Mouse (Mus musculus): ENCODE results near the gene Akap6.

Akap6 gene

DNA sequence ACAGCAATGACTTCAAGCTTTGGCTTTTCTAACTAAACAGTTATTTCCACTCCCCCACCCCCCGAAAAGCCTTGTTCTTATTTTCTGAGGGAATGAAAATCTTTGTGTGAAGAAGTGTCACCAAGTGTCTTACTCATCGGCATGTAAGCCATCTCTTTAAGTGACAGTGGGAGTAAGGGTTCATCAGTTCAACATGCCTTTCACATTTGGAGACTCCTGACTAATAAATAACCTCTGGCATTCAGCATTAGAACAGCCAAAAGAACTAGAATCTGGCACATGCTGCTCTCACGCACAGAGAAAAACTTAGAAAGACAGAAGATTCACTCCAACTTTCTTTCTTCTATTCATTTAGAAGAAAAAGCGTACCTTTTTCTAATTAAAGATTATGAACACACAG is 226.3 kb downstream of the Akap6 start:
- DNase-seq = no peak

DNA sequence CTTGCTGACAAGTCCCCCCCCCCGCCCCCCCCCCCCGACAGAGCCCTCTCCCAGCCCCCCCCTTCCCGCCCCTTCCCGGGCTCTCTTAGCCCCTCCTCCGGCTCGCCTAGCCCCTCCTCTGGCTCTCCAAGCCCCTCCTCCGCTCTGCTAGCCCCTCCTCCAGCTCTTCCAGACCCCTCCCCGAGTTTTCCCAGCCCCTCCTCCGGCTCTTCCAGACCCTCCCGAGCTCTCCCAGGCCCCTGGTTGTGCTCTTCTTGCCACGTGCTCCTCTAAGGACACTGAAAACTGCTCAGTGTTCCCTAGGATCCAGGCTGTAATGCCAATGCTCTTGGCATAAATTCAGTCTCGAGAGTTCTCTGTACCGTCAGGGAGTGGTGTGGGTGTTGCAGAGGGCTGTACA is 234.6 kb downstream of the Akap6 start:
- no peak for DNase-seq

DNA sequence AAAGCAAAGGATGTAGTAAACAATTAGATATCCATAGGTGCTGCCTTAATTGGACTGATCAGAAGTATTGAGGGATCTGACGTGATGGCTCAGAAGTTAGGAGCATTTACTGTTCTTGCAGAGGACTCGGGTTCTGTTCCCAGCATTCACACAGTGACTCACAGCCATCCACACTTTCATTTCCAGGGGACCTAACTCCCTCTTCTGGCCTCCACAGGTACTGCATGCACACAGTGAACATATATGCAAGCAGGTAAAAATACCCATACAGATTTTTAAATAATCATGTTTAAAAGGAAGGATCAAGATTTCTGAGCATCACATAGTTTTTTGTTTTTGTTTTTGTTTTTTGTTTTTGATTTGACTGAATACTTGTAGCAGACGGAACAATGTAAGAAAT is 235.8 kb downstream of the Akap6 start:
- DNase-seq = no peak

DNA sequence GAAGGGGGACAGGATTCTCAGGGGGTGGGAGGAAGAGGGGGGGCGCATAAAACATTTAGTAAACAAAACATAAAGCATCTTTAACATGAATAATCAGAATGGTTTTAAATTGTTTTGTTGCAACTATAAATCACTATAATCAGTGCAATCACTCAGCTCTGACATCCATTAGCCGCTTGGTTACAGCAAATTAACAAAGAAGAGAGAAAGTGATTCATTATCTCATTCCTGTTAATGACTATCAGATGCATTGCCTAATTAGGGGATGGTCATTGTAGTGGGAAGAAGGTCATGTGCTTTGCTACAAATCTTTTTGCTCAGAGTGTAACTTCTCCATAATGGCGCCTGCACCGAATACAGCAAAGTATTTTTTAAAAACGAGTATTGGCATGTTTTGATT is 239.6 kb downstream of the Akap6 start:
- no peak for DNase-seq

DNA sequence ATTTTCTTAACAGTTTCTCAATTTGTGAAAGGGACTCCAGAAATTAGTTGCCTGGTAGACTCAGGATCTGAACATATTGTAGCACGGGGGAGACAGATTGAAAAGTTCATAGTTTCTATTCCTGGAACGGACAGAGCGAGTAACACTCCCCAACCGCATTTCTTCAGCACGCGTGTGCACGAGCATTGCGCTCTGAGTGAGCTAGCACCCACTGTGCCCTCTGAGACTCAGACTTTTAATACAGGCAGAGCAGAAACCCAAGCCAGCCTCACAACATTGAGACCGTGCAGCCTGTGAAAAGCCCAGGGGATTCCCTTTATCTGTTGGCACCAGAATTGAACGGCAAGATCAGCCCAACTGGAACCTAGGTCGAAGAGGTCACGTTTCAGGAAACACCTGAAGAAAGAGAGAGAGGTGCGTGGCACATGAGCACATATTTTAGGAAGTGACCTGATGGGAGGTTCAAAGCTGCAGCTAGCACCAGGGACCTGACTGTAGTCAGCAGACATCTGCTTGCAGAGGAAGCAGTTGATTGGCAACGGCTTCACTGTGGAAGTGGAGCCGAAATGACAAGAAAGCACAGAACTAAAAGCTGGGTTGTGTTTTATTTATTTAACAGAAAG is 240.3 kb downstream of the Akap6 start:
- DNase-seq = no peak

DNA sequence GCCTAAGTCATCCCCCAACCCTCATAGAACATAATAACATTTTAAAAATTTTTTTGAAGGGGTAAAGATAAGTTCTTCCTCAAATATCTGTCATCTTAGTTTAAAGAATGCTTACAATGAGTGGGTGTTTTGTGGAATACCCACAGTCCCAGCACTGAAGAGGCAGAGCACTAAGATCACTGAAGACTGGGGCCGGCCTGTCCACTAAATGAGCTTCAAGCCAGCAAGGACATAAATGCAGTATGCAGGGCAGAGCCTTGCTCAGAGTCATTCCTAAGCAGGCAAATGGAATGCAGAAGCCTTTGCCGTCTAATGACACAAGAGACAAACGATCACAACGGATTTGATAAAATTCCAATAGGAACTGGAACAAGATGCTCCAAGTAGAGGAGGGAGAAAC is 242.8 kb downstream of the Akap6 start:
- DNase-seq = no peak

DNA sequence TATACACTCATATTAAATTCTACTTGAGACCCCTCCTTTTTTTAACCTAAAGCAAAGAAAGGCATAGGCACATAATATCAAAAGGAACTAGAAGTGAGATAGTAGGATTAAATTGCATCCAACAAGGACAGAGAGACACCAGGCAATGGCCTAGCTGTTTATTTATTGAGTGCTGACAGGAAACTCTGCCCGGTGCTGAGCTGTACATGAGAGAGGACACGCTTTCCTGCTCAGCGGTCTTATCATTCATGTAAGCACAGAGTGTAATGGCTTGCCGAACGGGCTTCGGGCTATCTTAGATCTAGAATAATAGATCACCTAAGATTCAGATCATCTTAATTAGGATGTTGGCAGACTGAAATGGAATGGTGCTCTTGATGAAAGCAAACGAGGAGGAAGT is 245.1 kb downstream of the Akap6 start:
- DNase-seq = no peak

DNA sequence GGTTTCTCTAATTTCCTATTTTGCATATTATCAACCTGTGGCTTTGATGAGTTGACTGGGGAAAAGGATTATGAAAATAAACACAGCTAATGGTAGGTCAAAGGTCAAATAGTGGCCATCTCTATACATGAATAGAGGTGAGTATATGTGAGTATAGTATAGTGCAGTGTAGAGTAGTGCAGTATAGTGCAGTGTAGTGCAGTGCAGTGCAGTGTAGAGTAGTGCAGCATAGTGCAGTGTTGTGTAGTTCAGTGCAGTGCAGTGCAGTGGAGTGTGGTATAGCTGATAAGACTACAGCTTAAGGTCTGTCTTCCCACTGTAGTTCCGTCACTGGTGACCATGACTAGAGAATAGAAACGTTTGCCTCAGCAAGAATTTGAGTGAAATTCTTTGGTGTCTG is 245.8 kb downstream of the Akap6 start:
- no peak for DNase-seq

DNA sequence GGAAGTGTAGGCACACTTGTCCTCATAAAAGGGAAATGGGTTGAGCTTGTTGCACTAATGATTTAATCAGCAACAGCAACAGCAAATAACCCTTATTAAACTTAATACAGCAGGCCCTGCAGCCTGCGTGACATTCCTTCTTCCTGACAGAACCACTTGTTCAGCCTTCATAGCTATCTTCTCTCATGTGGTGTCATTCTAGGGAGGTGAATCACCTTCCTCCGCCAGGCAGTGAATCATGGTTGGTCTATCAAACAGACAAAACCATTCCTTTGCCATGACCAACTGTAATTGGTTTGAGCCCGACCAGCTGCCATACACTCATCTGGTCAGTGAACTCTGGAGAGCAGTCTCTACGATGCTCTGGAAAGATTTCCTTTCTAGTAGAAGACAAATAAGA is 251.5 kb downstream of the Akap6 start:
- no peak for DNase-seq

DNA sequence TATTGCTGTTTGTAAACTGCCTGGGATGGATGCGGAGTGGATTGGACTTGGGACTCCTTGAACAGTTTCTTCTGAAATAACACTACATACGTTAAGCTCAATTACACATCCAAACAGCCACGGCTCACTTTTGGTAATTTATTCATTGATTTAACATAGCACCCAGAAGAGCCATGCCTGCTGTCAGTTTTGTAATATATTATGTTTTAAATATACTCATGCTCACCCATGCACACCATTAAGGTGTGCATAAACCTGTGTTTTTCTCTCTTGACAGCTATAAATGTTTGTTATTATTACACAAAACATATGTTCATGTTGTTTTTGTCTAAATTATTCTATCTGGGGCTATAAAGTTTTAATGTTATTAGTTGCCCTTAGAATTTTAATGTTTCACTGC is 258.4 kb downstream of the Akap6 start:
- no peak for DNase-seq

DNA sequence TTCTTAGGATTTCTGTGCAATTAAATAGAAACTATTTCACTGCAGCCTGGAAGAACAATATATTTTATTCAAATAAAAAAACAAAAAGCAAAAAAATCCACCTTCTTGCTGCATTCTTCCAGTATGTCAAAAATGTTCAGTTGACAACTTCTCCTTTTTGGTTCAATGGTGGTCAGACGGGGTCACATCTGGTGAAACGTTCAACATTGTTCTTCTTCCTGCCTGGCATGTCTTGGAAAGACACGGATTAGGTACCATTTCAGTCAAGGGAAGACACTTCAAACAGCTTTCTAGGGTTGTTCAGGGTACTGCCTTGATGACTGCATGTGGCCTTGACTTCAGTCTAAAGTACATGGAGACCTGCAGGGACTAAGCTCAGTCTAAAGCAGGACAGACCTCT is 258.8 kb downstream of the Akap6 start:
- DNase-seq = no peak

DNA sequence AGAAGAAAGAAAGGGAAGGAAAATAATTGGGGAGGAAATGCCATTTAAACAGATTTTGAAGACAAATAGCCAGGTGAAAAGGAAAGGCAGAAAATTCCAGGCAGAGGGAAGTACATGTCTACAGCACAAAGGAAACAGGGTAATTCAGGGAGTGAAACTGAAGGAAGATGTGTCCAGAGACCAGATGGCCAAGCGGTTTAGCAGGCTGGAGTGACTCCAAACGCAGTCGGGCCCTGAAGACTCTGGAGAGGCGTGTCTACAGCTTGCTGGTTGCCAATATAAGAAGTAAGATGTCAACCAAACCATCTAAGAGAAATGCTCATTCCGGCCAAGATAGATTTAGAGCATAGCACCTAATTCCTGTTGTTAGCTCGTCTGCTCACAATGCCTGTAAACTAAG is 292.6 kb downstream of the Akap6 start:
- no peak for DNase-seq

DNA sequence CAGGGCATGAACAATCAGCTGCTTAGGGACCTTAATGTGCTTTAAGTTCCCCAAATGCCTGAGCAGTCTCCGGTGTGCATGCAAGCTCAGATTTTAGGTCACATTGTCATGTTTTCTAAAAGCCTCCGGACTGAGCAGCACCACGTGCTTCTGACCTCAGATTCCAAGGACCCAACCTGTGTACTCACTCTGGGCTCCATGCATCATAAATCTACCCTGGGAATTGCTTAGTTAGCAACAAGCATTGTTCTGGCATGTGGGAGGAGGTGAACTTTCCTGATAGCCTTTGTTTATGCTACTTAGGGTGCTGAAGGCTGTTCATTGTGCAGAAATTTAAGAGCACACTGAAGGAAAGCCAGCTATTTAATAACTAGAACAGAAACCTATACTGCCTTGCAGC is 313.2 kb downstream of the Akap6 start:
- DNase-seq = no peak

DNA sequence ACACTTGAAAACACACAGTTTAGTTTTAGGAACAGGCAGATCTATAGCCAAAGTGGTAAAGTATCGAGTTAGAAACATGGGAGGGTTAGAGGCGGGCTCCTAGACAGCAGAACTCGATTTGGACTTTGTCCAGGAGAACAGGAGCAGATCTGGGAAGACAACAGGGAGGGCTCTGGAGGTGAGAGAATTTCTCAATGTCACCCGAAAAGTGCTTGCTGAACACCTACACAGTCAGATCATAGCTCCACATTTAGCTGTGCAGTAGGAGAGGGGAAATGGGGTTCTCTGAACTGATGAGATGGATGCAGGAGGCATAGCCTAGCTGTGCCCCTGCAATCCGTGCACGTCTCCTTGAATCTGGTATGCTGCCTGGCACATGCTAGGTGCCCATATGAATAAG is 315.4 kb downstream of the Akap6 start:
- DNase-seq = no peak

DNA sequence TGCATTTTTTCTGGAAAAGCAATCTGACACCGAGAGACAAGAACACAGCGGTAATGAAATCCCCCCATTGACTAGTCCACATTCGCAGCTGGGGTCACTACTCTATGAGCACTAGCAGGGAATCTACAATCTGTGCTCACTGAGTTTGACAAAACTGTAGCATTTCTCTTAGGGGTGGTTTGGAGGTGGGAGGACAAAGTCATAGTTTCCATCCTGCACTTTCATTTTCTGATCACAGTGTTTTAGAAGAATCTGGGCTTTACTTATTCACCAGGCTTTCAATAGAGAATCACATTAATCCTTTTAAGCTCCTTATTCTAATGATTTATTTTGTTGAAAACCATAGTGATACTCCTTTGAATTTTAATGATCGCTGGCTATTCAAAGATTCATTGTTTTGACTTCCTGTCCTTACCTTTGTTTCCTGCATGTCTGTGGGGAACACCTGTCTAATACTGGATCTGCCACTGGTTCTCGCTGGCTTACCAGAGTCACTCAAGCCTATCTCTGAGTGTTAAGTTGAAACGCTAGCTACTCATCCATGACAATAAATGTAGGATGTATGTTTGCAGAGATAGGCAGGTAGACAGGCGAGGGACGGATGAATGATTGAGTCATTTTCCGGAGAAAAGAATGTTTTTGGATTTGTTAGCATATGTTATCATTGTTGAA is 325.5 kb downstream of the Akap6 start:
- DNase-seq = no peak

DNA sequence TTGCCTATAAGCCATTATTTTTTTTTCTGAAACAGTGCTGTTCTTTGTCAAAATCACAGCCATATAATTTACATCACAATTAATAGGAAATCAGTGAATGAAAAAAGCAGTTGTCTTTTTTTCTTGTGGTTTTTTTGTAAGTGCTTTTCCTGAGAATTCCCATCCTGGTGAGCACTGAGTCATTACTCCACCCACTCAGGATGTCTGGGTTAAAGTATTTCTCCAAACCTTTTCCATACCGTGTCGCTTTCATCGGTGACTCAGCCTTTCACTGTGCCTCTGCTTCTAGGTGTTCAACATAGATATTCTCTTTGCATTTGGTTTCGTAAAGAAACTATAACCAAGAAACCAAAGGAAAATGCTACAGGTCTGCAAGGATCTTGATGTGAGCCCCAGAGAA is 328.1 kb downstream of the Akap6 start:
- DNase-seq = peak; percentile 63

DNA sequence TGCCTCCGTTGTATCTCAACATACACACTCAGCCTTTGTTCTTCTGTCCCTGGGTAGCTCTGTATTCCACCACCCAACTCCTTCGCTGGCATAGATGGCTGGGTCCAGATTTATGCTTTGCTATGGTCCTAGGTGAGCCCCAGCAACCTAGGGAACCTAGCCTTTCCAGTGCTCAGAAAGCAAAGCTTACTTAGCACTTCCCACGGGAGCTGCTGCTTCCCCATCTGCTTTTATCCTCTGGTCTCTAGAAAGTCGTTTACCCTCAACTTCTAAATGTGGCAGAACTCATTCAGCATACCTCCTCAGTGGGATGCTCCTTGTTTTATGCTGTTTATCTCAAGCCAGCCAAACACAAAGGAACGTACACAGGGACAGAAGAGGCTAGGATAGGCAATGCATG is 329.7 kb downstream of the Akap6 start:
- DNase-seq = peak; percentile 55

DNA sequence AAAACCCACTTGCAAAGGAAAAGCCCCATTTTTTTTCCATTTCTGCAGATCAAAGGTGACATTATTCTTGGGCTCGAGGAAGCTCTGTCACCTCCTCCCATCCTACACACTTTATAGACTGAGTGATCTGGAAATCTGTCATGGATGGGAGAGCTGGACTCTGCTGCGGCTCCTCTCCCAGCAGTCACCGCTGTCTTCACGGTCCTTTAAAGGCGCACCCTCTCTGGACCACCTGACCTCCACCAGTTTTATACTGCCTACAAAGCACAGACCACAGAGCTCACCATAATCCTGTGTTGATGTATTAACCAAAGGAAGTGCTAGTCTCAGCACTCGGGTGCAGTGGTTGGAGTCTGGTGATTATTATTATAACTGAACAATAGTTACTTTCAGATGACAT is 330.7 kb downstream of the Akap6 start:
- DNase-seq = no peak

DNA sequence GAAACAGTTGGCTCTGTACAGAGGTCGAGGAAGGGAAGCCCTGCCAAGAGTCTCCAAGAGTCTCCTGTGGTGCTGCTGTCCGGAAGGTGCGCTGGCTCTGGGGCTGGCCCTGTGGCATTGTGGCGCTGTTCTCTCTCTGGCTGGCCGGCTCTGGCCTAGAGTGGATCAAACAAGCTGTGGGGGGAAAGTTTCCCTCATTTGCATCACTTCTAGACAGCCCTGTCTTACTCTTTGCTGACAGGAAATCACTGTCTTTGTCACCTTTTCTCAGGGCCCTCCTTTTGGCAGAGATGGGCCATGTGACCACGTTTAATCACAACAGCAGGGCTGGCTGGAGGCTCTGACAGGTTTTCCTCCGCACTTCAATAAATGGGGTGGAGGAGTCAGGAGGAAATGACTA is 333.6 kb downstream of the Akap6 start:
- peak; percentile 23 for DNase-seq

DNA sequence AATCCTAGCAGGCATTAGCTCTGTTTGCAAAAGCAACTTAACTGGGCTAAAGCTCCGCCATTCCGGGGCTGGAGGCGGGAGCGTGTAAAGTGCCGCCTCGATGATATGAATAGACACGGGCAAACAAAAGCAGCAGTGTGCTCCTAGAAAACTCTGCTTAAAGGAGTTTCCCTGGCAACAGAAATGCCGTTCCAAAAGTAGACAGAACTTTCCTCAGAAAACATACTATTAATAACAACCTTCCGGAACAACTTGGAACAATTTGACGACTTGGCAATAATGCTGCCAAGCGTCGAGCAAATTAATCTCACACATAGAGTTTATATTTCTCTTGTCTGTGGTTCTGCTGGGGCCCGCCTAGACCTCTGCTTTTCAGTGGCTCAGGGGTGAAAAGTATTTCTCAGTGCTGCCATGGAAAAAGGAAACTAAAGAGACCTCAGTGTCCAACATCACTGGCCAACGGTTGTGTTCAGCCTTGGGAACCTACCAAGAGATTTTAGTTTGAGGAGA is 334.3 kb downstream of the Akap6 start:
- peak; percentile 91 for DNase-seq

DNA sequence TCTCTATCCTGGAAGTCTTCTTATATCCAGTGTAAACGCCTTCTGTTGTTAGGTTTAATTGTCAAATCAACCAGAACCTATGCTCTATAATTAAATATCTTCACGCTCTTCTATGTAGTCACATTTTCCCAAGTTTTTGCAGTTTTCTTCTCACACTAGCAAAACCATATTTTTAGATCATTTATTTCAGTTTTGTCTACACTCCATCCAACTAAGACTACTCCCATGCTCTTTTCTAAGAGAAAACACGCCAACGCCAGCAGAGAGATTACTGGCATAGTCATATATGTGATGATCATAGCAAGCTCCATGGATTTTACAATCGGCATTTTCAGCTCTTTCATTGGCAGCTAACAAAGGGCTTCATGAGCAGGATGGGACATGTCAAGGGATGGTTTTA is 341.5 kb downstream of the Akap6 start:
- no peak for DNase-seq

DNA sequence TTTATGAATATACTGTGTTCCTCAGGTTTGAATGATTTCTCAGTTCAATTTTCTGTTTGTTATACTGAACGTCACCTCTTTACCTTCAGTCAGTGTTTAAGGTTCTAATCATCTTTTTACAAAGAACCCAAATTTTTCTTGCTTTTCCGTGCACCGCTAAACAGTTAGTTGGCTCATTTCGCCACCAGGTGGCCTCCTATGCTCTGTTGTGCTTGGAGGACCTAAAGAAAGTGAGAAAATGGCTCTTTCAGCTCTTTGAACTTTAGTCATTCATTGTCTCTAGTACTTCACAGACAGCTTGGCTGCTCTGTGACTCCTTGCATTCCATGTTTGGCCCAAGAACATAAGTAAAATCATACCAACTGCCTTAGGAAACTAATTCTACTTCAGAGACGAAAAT is 343.6 kb downstream of the Akap6 start:
- DNase-seq = no peak

DNA sequence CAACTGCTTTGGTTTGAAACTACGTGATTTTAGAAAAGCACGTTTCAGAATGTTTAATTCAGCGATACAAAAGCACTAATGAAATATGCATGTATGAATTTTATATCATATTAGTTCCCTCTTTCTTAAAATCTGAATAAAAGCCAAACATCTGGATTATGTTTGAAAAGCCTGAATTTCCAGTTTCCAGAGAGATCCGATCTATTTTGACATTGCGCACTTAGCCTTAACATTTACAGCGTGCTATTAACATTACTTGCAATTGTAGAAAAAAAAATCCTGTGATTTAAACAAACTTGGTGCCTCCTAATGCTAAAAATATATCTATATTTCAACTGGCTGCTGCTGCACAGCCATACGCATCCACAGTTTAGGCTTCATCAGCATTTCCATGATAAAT is 358.4 kb downstream of the Akap6 start:
- no peak for DNase-seq

DNA sequence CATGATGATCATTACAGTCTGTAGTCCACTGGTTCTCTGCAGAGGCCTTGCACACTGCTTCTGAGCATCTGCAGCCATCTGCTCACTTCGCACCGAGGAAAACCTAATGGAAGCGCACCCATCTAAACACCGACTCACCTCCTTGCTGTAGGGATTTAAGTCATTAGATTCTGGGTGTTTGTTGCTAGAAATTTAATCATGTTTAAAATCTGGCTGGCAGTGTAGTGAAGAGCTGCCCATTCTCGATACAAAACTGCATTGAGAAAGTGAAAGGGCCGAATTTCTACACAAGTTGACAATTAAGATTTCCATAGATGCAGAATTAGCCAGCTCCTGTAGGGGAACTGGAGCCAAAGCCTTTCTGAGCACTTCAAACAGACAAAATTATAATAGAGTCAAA is 361.7 kb downstream of the Akap6 start:
- DNase-seq = no peak

Data from right cerebral cortex, adult 18-20 months (tissue).